Mouse (Mus musculus) heart, embryonic 13.5 days (tissue): ENCODE data around the gene Il7r. TPM values are rescaled to one million over a fixed set of nuclear protein-coding genes. Genes with fewer than 3 reads are reported as not detected.

ENCODE experiments used
- ATAC-seq: fragments of 200-750 bp; cut with Nextera tagmentation; 2 replicates; pipeline ENCODE4 v1.8.0; 2017; ENCODE audit warnings: moderate TSS enrichment; ENCODE audit not compliant: insufficient number of reproducible peaks, low FRiP score, low TSS enrichment; ENCODE audit errors: extremely low read depth
- H3K27ac ChIP-seq: fragments of 300-500 bp; sonication (generic); replicated peaks from 2 replicates; pipeline ENCODE4 v1.5.1; 2015; ENCODE audit warnings: moderate library complexity, mild to moderate bottlenecking, inconsistent platforms
- H3K27me3 ChIP-seq: fragments of 300-500 bp; sonication (generic); replicated peaks from 2 replicates; pipeline ENCODE4 v1.6.1; 2015; ENCODE audit warnings: mild to moderate bottlenecking, inconsistent platforms
- H3K36me3 ChIP-seq: fragments of 300-500 bp; sonication (generic); 2 replicates; pipeline ENCODE4 v1.6.1; 2015; ENCODE audit warnings: mild to moderate bottlenecking, inconsistent platforms
- H3K4me1 ChIP-seq: fragments of 300-500 bp; sonication (generic); 2 replicates; pipeline ENCODE4 v1.6.1; 2015; ENCODE audit warnings: inconsistent platforms
- H3K4me2 ChIP-seq: fragments of 300-500 bp; sonication (generic); 2 replicates; pipeline ENCODE4 v1.6.1; 2015; ENCODE audit warnings: inconsistent platforms, mild to moderate bottlenecking, moderate library complexity
- H3K4me3 ChIP-seq: fragments of 300-500 bp; sonication (generic); 2 replicates; pipeline ENCODE4 v1.5.1; 2015; ENCODE audit warnings: moderate library complexity, mild to moderate bottlenecking, inconsistent platforms
- H3K9ac ChIP-seq: fragments of 300-500 bp; sonication (generic); 2 replicates; pipeline ENCODE4 v1.6.1; 2015; ENCODE audit warnings: inconsistent platforms, mild to moderate bottlenecking, moderate library complexity
- H3K9me3 ChIP-seq: fragments of 300-500 bp; sonication (generic); 2 replicates; pipeline ENCODE4 v1.6.1; 2016; ENCODE audit warnings: inconsistent platforms
- WGBS: fragments of 180-500 bp; shearing (Covaris S2); methylation state at CpG from one replicate; pipeline ENCODE4 v1.1.7; 2015; ENCODE audit warnings: mixed read lengths; 5-methylcytosine and 5-hydroxymethylcytosine counted together
- polyA plus RNA-seq: library from polyadenylated mRNA; unstranded; fragments of >200 nt; fragmentation: Nextera tagmentation; extraction: Ambion mirVana; gene quantifications from 2 replicates; pipeline ENCODE4 v1.2.1, GENCODE M21; 2015

Il7r gene
- polyA plus RNA-seq, 1 experiment from 2014 or later: 0.31 TPM

GRCm38 (mm10) chr15:9471053-9471685, 58.8 kb downstream of the Il7r start:
- 86% methylated on average over 4 of the region's 4 CpGs for WGBS
- Histone ChIP-seq H3K4me2 (no peak overlapping the region), H3K4me1 (peaks cover 11% of the 10 kb centered on the region), H3K36me3 (no peaks in the 10 kb centered on the region), H3K9me3 (peaks cover 6% of the 10 kb centered on the region; the same call in 1 of the 2 replicates), H3K27ac (no peak overlapping the region), H3K9ac (no peak overlapping the region), H3K4me3 (no peak overlapping the region), H3K27me3 (no peaks in the 10 kb centered on the region)
- ATAC-seq: no peak

- no peak overlapping the region for H3K9ac ChIP-seq
- no peaks in the 10 kb centered on the region for H3K27me3 ChIP-seq
- no peaks in the 10 kb centered on the region for H3K36me3 ChIP-seq
- H3K4me2 ChIP-seq: peak overlapping the region; percentile 39; the same call in 1 of the 2 replicates
- peaks cover 10% of the 10 kb centered on the region for H3K4me1 ChIP-seq
- peaks cover 3% of the 10 kb centered on the region; the same call in 1 of the 2 replicates for H3K9me3 ChIP-seq
- ATAC-seq: no peak
- no peak overlapping the region for H3K27ac ChIP-seq
- WGBS: 8% methylated on average over 1 of the region's 1 CpGs
- H3K4me3 ChIP-seq: no peak overlapping the region
Observed at GRCm38 (mm10) chr15:9464039-9464438, 65.9 kb downstream of the Il7r start.

GRCm38 (mm10) chr15:9463521-9464027, 66.4 kb downstream of the Il7r start:
- Histone ChIP-seq H3K9me3 (no peaks in the 10 kb centered on the region), H3K27ac (0 out of 2 replicates have a peak overlapping the region, but pooled peaks have one; percentile 17), H3K27me3 (no peaks in the 10 kb centered on the region), H3K4me2 (peak overlapping the region; percentile 39; the same call in 1 of the 2 replicates), H3K4me1 (peaks cover 11% of the 10 kb centered on the region), H3K9ac (no peak overlapping the region), H3K36me3 (no peaks in the 10 kb centered on the region), H3K4me3 (no peak overlapping the region)
- WGBS: 22% methylated on average over 7 of the region's 7 CpGs
- ATAC-seq: no peak; the same call in 1 of the 2 replicates

Other genes starting within 250 kb of the Il7r start
- not detected in 2 replicates for gene Ugt3a2, start 194.6 kb downstream of the Il7r start, polyA plus RNA-seq
- 0.20 and 0.27 TPM in 2 replicates for gene Capsl, start 94.1 kb downstream of the Il7r start, polyA plus RNA-seq
- 0.04 and 0.41 TPM in 2 replicates for gene Spef2, start 218.7 kb upstream of the Il7r start, polyA plus RNA-seq